Mouse (Mus musculus): ENCODE data around the gene 4930519P11Rik.

DNA sequence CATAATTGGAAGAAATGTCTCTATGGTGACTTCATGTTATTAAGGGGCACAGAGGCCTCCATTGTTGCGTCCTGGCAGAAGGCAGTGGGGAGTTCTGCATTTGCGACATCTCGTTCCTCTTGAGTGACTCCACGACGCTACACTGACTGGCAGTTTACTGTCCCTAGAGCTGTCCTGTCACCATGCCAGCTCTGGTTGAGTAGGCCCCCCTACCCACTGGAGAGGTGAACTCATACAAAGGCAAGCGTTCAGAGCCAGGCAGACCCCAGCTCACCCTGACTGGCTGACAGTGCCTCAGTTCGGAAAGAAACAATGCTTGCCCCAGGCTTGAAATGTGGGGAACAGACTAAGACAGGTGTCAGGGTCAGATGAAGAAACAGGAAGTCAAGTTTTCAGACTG is 39.0 kb downstream of the 4930519P11Rik start:
- TF ChIP-seq POLR2A (IDR thresholded peaks at IDR 0.05; ENCODE audit: extremely low read depth, insufficient read depth, low read length) (no peak), CTCF (IDR thresholded peaks at IDR 0.05; ENCODE audit: low read depth, low read length) (no peak)
